Mouse (Mus musculus): ENCODE measurements around the gene Olfr1377. TPM values are rescaled to one million over a fixed set of nuclear protein-coding genes. Genes with fewer than 3 reads are reported as not detected.
A peak's percentile ranks its signal among the peaks of the same experiment; 100 is the strongest.

Olfr1377 gene
- total and polyA plus RNA-seq, 3 experiments = not detected

- Histone ChIP-seq H3K27me3 (replicated peaks) (peaks cover 69% of the 10 kb centered on the region), H3K9ac (ENCODE audit: insufficient read depth, low read depth) (no peak overlapping the region), H3K36me3 (replicated peaks in 1 of 2; ENCODE audit: control insufficient read depth in 1 of 2, insufficient read depth in 1 of 2, low read length in 1 of 2) (no peaks in the 10 kb centered on the region), H3K4me2 (ENCODE audit: insufficient read depth, low read depth, poor library complexity, severe bottlenecking) (no peak overlapping the region), H3K79me2 (replicated peaks; ENCODE audit: control insufficient read depth, extremely low read depth, insufficient read depth, poor library complexity, severe bottlenecking) (no peaks in the 10 kb centered on the region), H3K9me3 (replicated peaks; ENCODE audit: low read length) (no peaks in the 10 kb centered on the region), H3K4me3 (replicated peaks in 1 of 3; ENCODE audit: low read depth in 2 of 3, low read length in 2 of 3, poor library complexity in 1 of 3) (no peak overlapping the region), H3K4me1 (ENCODE audit: control insufficient read depth in 1 of 2, insufficient read depth in 2 of 2) (no peaks in the 10 kb centered on the region), H3K27ac (ENCODE audit: insufficient read depth, low read depth) (no peak overlapping the region)
- no peak for DNase-seq (ENCODE audit: extremely low read depth)
- dilution Hi-C loops (cut with MboI; ENCODE audit: extremely low pct_ligation_motif_present, extremely low pct_unique_long_range_greater_than_20kb, low sequenced_read_pairs) = no loop called here
- in situ Hi-C loops (cut with MboI; ENCODE audit: low pct_ligation_motif_present, low pct_unique_long_range_greater_than_20kb, low sequenced_read_pairs) = no loop called here
- TF ChIP-seq POLR2AphosphoS2 (IDR thresholded peaks at IDR 0.05; ENCODE audit: low read depth, low read length) (no peak), MYC (IDR thresholded peaks at IDR 0.05; ENCODE audit: low read depth, low read length) (no peak), GABPA (IDR thresholded peaks at IDR 0.05; ENCODE audit: insufficient replicate concordance, low read depth, low read length) (no peak), ELF1 (IDR thresholded peaks at IDR 0.05; ENCODE audit: low read depth, low read length) (no peak), TCF12 (IDR thresholded peaks at IDR 0.05; ENCODE audit: low read depth, low read length) (no peak), HCFC1 (IDR thresholded peaks at IDR 0.05; ENCODE audit: low read depth, low read length) (no peak), ZC3H11A (IDR thresholded peaks at IDR 0.05; ENCODE audit: low read depth, low read length) (no peak)
Observed at GRCm38 (mm10) chr11:50964886-50965285, 16.9 kb upstream of the Olfr1377 start.

GRCm38 (mm10) chr11:50966230-50966629 lies 15.5 kb upstream of the Olfr1377 start, which contains the start of gene Olfr1378:
Gene Olfr1378 (plus strand): TSS chr11:50966530.
- TF ChIP-seq POLR2AphosphoS2 (IDR thresholded peaks at IDR 0.05; ENCODE audit: low read depth, low read length) (no peak), USF1 (IDR thresholded peaks at IDR 0.05; ENCODE audit: low read depth, low read length) (no peak), PAX5 (IDR thresholded peaks at IDR 0.05; ENCODE audit: low read length) (no peak), CHD2 (IDR thresholded peaks at IDR 0.05; ENCODE audit: low read length) (no peak), GABPA (IDR thresholded peaks at IDR 0.05; ENCODE audit: insufficient replicate concordance, low read depth, low read length) (no peak)
- Histone ChIP-seq H3K4me2 (ENCODE audit: insufficient read depth, low read depth, poor library complexity, severe bottlenecking) (no peak within 1 kb of the TSS), H3K4me1 (ENCODE audit: control insufficient read depth in 1 of 2, insufficient read depth in 2 of 2) (no peaks in the 10 kb centered on the region), H3K9ac (ENCODE audit: insufficient read depth, low read depth) (no peak within 1 kb of the TSS), H3K27ac (ENCODE audit: insufficient read depth, low read depth) (no peak within 1 kb of the TSS), H3K36me3 (replicated peaks in 1 of 2; ENCODE audit: control insufficient read depth in 1 of 2, insufficient read depth in 1 of 2, low read length in 1 of 2) (no peaks in the 10 kb centered on the region), H3K4me3 (replicated peaks in 1 of 3; ENCODE audit: low read depth in 2 of 3, low read length in 2 of 3, poor library complexity in 1 of 3) (no peak within 1 kb of the TSS), H3K79me2 (replicated peaks; ENCODE audit: control insufficient read depth, extremely low read depth, insufficient read depth, poor library complexity, severe bottlenecking) (no peaks in the 10 kb centered on the region), H3K9me3 (replicated peaks; ENCODE audit: low read length) (no peaks in the 10 kb centered on the region), H3K27me3 (replicated peaks) (peaks cover 74% of the 10 kb centered on the region)
- no peak for DNase-seq (ENCODE audit: extremely low read depth)
- in situ Hi-C loops (cut with MboI; ENCODE audit: low pct_ligation_motif_present, low pct_unique_long_range_greater_than_20kb, low sequenced_read_pairs) (no loop called here), dilution Hi-C loops (cut with MboI; ENCODE audit: extremely low pct_ligation_motif_present, extremely low pct_unique_long_range_greater_than_20kb, low sequenced_read_pairs) (no loop called here)

DNA sequence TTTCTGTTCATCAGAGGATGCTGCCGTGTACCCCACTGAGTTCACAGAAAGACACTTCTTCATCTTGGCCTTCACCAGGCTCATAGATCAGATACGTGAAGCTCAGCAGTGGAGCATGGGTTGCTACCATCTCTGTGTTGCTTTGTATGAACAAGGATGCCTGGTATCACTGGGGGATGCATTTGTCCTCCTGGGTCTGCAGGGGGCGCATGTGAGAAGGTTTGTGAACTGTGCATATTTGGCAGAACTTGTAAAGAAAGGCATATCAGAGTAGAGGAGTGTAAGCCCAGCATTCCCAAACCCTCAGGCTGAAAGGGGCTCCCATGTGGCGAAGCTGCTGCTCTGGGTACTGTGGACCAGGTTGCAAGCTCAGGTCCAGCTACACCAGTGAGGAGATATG lies 4.6 kb upstream of the Olfr1377 start:
- no peak for DNase-seq (ENCODE audit: extremely low read depth)
- H3K27ac ChIP-seq (ENCODE audit: insufficient read depth, low read depth) = no peak overlapping the region
- TF ChIP-seq MAZ (IDR thresholded peaks at IDR 0.05; ENCODE audit: low read depth, low read length) (no peak), JUND (conservative IDR thresholded peaks at IDR 0.05; ENCODE audit: low read depth, low read length) (no peak), GABPA (IDR thresholded peaks at IDR 0.05; ENCODE audit: insufficient replicate concordance, low read depth, low read length) (no peak), JUN (IDR thresholded peaks at IDR 0.05; ENCODE audit: insufficient read depth, low read depth, low read length) (no peak), NRF1 (IDR thresholded peaks at IDR 0.05; ENCODE audit: low read depth, low read length) (no peak), CTCF (conservative IDR thresholded peaks at IDR 0.05 in 1 of 2, IDR thresholded peaks at IDR 0.05 in 1 of 2; ENCODE audit: low read depth in 2 of 2, low read length in 2 of 2) (peak in 1 of 2 experiments; percentile 26; a peak in 2 of 4 replicates), SMC3 (IDR thresholded peaks at IDR 0.05; ENCODE audit: low read depth, low read length) (peak; percentile 5; the same call in 1 of the 2 replicates), MEF2A (IDR thresholded peaks at IDR 0.05; ENCODE audit: borderline replicate concordance, low read depth, low read length) (no peak), TCF12 (IDR thresholded peaks at IDR 0.05; ENCODE audit: low read depth, low read length) (no peak), USF2 (conservative IDR thresholded peaks at IDR 0.05; ENCODE audit: low read depth, low read length) (no peak)
- no peak overlapping the region for H3K4me2 ChIP-seq (ENCODE audit: insufficient read depth, low read depth, poor library complexity, severe bottlenecking)
- no peaks in the 10 kb centered on the region for H3K79me2 ChIP-seq (replicated peaks; ENCODE audit: control insufficient read depth, extremely low read depth, insufficient read depth, poor library complexity, severe bottlenecking)
- no peak overlapping the region for H3K4me3 ChIP-seq (replicated peaks in 1 of 3; ENCODE audit: low read depth in 2 of 3, low read length in 2 of 3, poor library complexity in 1 of 3)
- H3K9ac ChIP-seq (ENCODE audit: insufficient read depth, low read depth) = no peak overlapping the region
- peaks cover 50% of the 10 kb centered on the region for H3K27me3 ChIP-seq (replicated peaks)
- in situ Hi-C loops (cut with MboI; ENCODE audit: low pct_ligation_motif_present, low pct_unique_long_range_greater_than_20kb, low sequenced_read_pairs) = no loop called here
- peaks cover 17% of the 10 kb centered on the region for H3K9me3 ChIP-seq (replicated peaks; ENCODE audit: low read length)
- dilution Hi-C loops (cut with MboI; ENCODE audit: extremely low pct_ligation_motif_present, extremely low pct_unique_long_range_greater_than_20kb, low sequenced_read_pairs) = no loop called here
- H3K4me1 ChIP-seq (ENCODE audit: control insufficient read depth in 1 of 2, insufficient read depth in 2 of 2) = no peaks in the 10 kb centered on the region
- H3K36me3 ChIP-seq (replicated peaks in 1 of 2; ENCODE audit: control insufficient read depth in 1 of 2, insufficient read depth in 1 of 2, low read length in 1 of 2) = no peaks in the 10 kb centered on the region

Measured in CH12.LX (cell line).